Mouse (Mus musculus) forebrain, embryonic 12.5 days (tissue): ENCODE measurements at regions not wholly inside any gene's neighbourhood (a gene's known extent, or its start where the extent isn't known, plus 50 kb on each side); places are given as distances from the start of the nearest gene placed in this dataset.

Experiments used
- ATAC-seq: fragments of 200-750 bp; cut with Nextera tagmentation; 2 replicates; pipeline ENCODE4 v1.8.0; 2017; ENCODE audit warnings: moderate TSS enrichment; ENCODE audit not compliant: low FRiP score
- H3K27ac ChIP-seq: fragments of 300-500 bp; sonication (generic); 2 replicates; pipeline ENCODE4 v1.5.1; 2016; ENCODE audit warnings: mild to moderate bottlenecking
- H3K27me3 ChIP-seq: fragments of 300-500 bp; sonication (generic); 2 replicates; pipeline ENCODE4 v1.6.1; 2016; ENCODE audit warnings: mild to moderate bottlenecking
- H3K36me3 ChIP-seq: fragments of 300-500 bp; sonication (generic); replicated peaks from 2 replicates; pipeline ENCODE4 v1.6.1; 2016; ENCODE audit warnings: mild to moderate bottlenecking
- H3K4me1 ChIP-seq: fragments of 300-500 bp; sonication (generic); 2 replicates; pipeline ENCODE4 v1.6.1; 2016
- H3K4me2 ChIP-seq: fragments of 300-500 bp; sonication (generic); 2 replicates; pipeline ENCODE4 v1.6.1; 2016; ENCODE audit warnings: mild to moderate bottlenecking, moderate library complexity
- H3K4me3 ChIP-seq: fragments of 300-500 bp; sonication (generic); replicated peaks from 2 replicates; pipeline ENCODE4 v1.5.1; 2016; ENCODE audit warnings: mild to moderate bottlenecking
- H3K9ac ChIP-seq: fragments of 300-500 bp; sonication (generic); 2 replicates; pipeline ENCODE4 v1.6.1; 2016; ENCODE audit warnings: mild to moderate bottlenecking
- H3K9me3 ChIP-seq: fragments of 300-500 bp; sonication (generic); 2 replicates; pipeline ENCODE4 v1.6.1; 2016
- WGBS: fragments of 180-500 bp; shearing (Covaris S2); methylation state at CpG from one replicate; pipeline ENCODE4 v1.1.7; 2016; 5-methylcytosine and 5-hydroxymethylcytosine counted together

GRCm38 (mm10) chr8:11999736-12000458 lies 159.6 kb downstream of the Tex29 start:
- Histone ChIP-seq H3K9ac (no peak overlapping the region), H3K4me1 (peaks cover 39% of the 10 kb centered on the region), H3K4me3 (no peak overlapping the region), H3K4me2 (no peak overlapping the region), H3K36me3 (no peaks in the 10 kb centered on the region), H3K27ac (peak overlapping the region; percentile 68; the same call in 1 of the 2 replicates), H3K27me3 (peaks cover 65% of the 10 kb centered on the region), H3K9me3 (no peaks in the 10 kb centered on the region)
- ATAC-seq = peak; percentile 66; the same call in 1 of the 2 replicates
- 23% methylated on average over 23 of the region's 23 CpGs for WGBS

GRCm38 (mm10) chr8:12000459-12000789 lies 160.2 kb downstream of the Tex29 start:
- Histone ChIP-seq H3K9ac (no peak overlapping the region), H3K4me1 (peaks cover 39% of the 10 kb centered on the region), H3K27ac (peak overlapping the region; percentile 68; the same call in 1 of the 2 replicates), H3K9me3 (no peaks in the 10 kb centered on the region), H3K4me2 (no peak overlapping the region), H3K27me3 (peaks cover 63% of the 10 kb centered on the region), H3K36me3 (no peaks in the 10 kb centered on the region), H3K4me3 (no peak overlapping the region)
- 5% methylated on average over 2 of the region's 2 CpGs for WGBS
- ATAC-seq = peak; percentile 52; the same call in 1 of the 2 replicates

- H3K9me3 ChIP-seq = no peaks in the 10 kb centered on the region
- ATAC-seq = no peak
- no peaks in the 10 kb centered on the region for H3K36me3 ChIP-seq
- peaks cover 39% of the 10 kb centered on the region for H3K4me1 ChIP-seq
- H3K27ac ChIP-seq = no peak overlapping the region
- no peak overlapping the region for H3K9ac ChIP-seq
- no peak overlapping the region for H3K4me3 ChIP-seq
- no peak overlapping the region for H3K4me2 ChIP-seq
- 63% methylated on average over 7 of the region's 7 CpGs for WGBS
- peaks cover 52% of the 10 kb centered on the region for H3K27me3 ChIP-seq
Measured at GRCm38 (mm10) chr8:12004241-12004640, 164.0 kb downstream of the Tex29 start.

GRCm38 (mm10) chr8:12012769-12013168 lies 172.5 kb downstream of the Tex29 start:
- ATAC-seq = no peak
- no peak overlapping the region for H3K4me2 ChIP-seq
- 91% methylated on average over 3 of the region's 3 CpGs for WGBS
- H3K27ac ChIP-seq = no peak overlapping the region
- no peak overlapping the region for H3K4me3 ChIP-seq
- H3K27me3 ChIP-seq = peaks cover 23% of the 10 kb centered on the region
- H3K4me1 ChIP-seq = no peaks in the 10 kb centered on the region
- H3K9me3 ChIP-seq = no peaks in the 10 kb centered on the region
- H3K36me3 ChIP-seq = no peaks in the 10 kb centered on the region
- no peak overlapping the region for H3K9ac ChIP-seq

- Histone ChIP-seq H3K4me1 (no peaks in the 10 kb centered on the region), H3K4me2 (no peak overlapping the region), H3K4me3 (no peak overlapping the region), H3K9ac (no peak overlapping the region), H3K9me3 (no peaks in the 10 kb centered on the region), H3K36me3 (no peaks in the 10 kb centered on the region), H3K27ac (no peak overlapping the region), H3K27me3 (peaks cover 16% of the 10 kb centered on the region; the same call in 1 of the 2 replicates)
- WGBS = 92% methylated on average over 7 of the region's 7 CpGs
- ATAC-seq = no peak
Measured at GRCm38 (mm10) chr8:12017750-12018149, 177.5 kb downstream of the Tex29 start.

- Histone ChIP-seq H3K27ac (no peak overlapping the region), H3K4me2 (no peak overlapping the region), H3K27me3 (peaks cover 13% of the 10 kb centered on the region; the same call in 1 of the 2 replicates), H3K36me3 (no peaks in the 10 kb centered on the region), H3K4me3 (no peak overlapping the region), H3K9me3 (no peaks in the 10 kb centered on the region), H3K4me1 (no peaks in the 10 kb centered on the region), H3K9ac (no peak overlapping the region)
- ATAC-seq = no peak
- WGBS = 95% methylated on average over 9 of the region's 9 CpGs
Measured at GRCm38 (mm10) chr8:12019272-12019671, 179.0 kb downstream of the Tex29 start.

- Histone ChIP-seq H3K27me3 (peaks cover 11% of the 10 kb centered on the region; the same call in 1 of the 2 replicates), H3K9ac (no peak overlapping the region)
Measured at GRCm38 (mm10) chr8:12023669-12024390, 183.6 kb downstream of the Tex29 start.

GRCm38 (mm10) chr8:12030363-12031116 lies 190.3 kb downstream of the Tex29 start:
- 67% methylated on average over 22 of the region's 22 CpGs for WGBS
- H3K27me3 ChIP-seq = peaks cover 26% of the 10 kb centered on the region
- no peak overlapping the region for H3K9ac ChIP-seq
- no peak overlapping the region for H3K4me2 ChIP-seq
- peak; percentile 65 for ATAC-seq
- no peaks in the 10 kb centered on the region for H3K9me3 ChIP-seq
- no peaks in the 10 kb centered on the region for H3K36me3 ChIP-seq
- no peak overlapping the region for H3K4me3 ChIP-seq
- H3K4me1 ChIP-seq = peaks cover 9% of the 10 kb centered on the region; the same call in 1 of the 2 replicates
- no peak overlapping the region for H3K27ac ChIP-seq

More at GRCm38 (mm10) chr8:12023669-12024390, 183.6 kb downstream of the Tex29 start:
- Histone ChIP-seq H3K4me3 (no peak overlapping the region), H3K4me1 (no peaks in the 10 kb centered on the region), H3K36me3 (no peaks in the 10 kb centered on the region), H3K4me2 (no peak overlapping the region), H3K27ac (no peak overlapping the region), H3K9me3 (no peaks in the 10 kb centered on the region)
- WGBS = 80% methylated on average over 4 of the region's 4 CpGs
- no peak for ATAC-seq

GRCm38 (mm10) chr8:12031796-12032195 lies 191.5 kb downstream of the Tex29 start:
- H3K4me3 ChIP-seq = no peak overlapping the region
- H3K4me2 ChIP-seq = no peak overlapping the region
- H3K36me3 ChIP-seq = no peaks in the 10 kb centered on the region
- H3K4me1 ChIP-seq = peaks cover 9% of the 10 kb centered on the region; the same call in 1 of the 2 replicates
- no peaks in the 10 kb centered on the region for H3K9me3 ChIP-seq
- no peak overlapping the region for H3K9ac ChIP-seq
- 81% methylated on average over 3 of the region's 3 CpGs for WGBS
- peaks cover 26% of the 10 kb centered on the region for H3K27me3 ChIP-seq
- H3K27ac ChIP-seq = no peak overlapping the region
- ATAC-seq = no peak

GRCm38 (mm10) chr8:12032386-12032785 lies 192.1 kb downstream of the Tex29 start:
- no peaks in the 10 kb centered on the region for H3K9me3 ChIP-seq
- WGBS = 92% methylated on average over 3 of the region's 3 CpGs
- no peak overlapping the region for H3K9ac ChIP-seq
- ATAC-seq = no peak
- H3K4me1 ChIP-seq = peaks cover 9% of the 10 kb centered on the region; the same call in 1 of the 2 replicates
- no peaks in the 10 kb centered on the region for H3K36me3 ChIP-seq
- H3K4me2 ChIP-seq = no peak overlapping the region
- no peak overlapping the region for H3K4me3 ChIP-seq
- peaks cover 26% of the 10 kb centered on the region for H3K27me3 ChIP-seq
- no peak overlapping the region for H3K27ac ChIP-seq

GRCm38 (mm10) chr8:12036349-12036748 lies 196.1 kb downstream of the Tex29 start:
- Histone ChIP-seq H3K36me3 (no peaks in the 10 kb centered on the region), H3K4me2 (no peak overlapping the region), H3K9me3 (no peaks in the 10 kb centered on the region), H3K27ac (no peak overlapping the region), H3K27me3 (peaks cover 43% of the 10 kb centered on the region), H3K4me1 (peaks cover 9% of the 10 kb centered on the region; the same call in 1 of the 2 replicates), H3K4me3 (no peak overlapping the region), H3K9ac (no peak overlapping the region)
- no peak for ATAC-seq
- WGBS = 80% methylated on average over 3 of the region's 3 CpGs

- no peak overlapping the region for H3K9ac ChIP-seq
- H3K4me3 ChIP-seq = no peak overlapping the region
- H3K27ac ChIP-seq = no peak overlapping the region
- H3K4me2 ChIP-seq = no peak overlapping the region
- H3K4me1 ChIP-seq = peaks cover 8% of the 10 kb centered on the region; the same call in 1 of the 2 replicates
- 86% methylated on average over 3 of the region's 3 CpGs for WGBS
- H3K9me3 ChIP-seq = no peaks in the 10 kb centered on the region
- no peaks in the 10 kb centered on the region for H3K36me3 ChIP-seq
- no peak for ATAC-seq
- peaks cover 25% of the 10 kb centered on the region for H3K27me3 ChIP-seq
Measured at GRCm38 (mm10) chr8:12040924-12041323, 200.7 kb downstream of the Tex29 start.
